Mouse (Mus musculus): Measurements from ENCODE around the gene Pdk1.

- TF ChIP-seq CTCF (IDR thresholded peaks at IDR 0.05; ENCODE audit: borderline replicate concordance, extremely low read depth, insufficient read depth, insufficient read length): no peak
- no peak for TF ChIP-seq POLR2A (IDR thresholded peaks at IDR 0.05; ENCODE audit: borderline replicate concordance, extremely low read depth, insufficient read depth, insufficient read length, poor library complexity, severe bottlenecking)
These were observed 7.1 kb upstream of the Pdk1 start for GRCm38 (mm10) chr2:71865935-71866334.
